Mouse (Mus musculus): Measurements from ENCODE around the gene Rnf43. TPM values are rescaled to one million over a fixed set of nuclear protein-coding genes. Genes with fewer than 3 reads are reported as not detected.

The Rnf43 gene
- polyA plus RNA-seq, 1 experiment from 2014 or later, result 5.5 TPM

DNA sequence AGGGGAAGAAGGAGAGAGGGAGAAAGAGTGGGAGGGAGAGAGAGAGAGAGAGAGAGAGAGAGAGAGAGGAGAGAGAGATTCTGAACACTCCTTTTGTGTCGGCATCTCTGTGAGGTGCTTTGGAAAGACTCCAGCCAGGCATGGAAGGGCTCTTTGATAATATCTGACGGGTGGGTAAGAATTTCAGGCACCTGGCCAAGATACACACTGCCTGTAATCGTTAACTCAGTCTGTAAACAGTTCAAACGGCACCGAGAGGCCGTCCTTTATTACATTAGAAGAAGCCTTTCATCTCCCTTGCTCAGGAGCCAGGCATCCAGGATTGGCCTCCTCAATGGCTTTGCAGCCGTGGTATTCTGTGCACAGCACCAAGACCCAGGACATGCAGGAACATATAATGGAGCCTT, 26.9 kb downstream of the Rnf43 start:
- peak; percentile 77 for ATAC-seq (replicated peaks; ENCODE audit: low FRiP score, low read depth)
- H3K4me3 ChIP-seq (replicated peaks; ENCODE audit: low read depth, low read length), result no peak overlapping the region
- H3K9me3 ChIP-seq (replicated peaks; ENCODE audit: low read length), result no peaks in the 10 kb centered on the region
- H3K27ac ChIP-seq, result peak overlapping the region; percentile 81
- no peaks in the 10 kb centered on the region for H3K27me3 ChIP-seq (ENCODE audit: insufficient read depth, low read length)
- H3K4me1 ChIP-seq (replicated peaks; ENCODE audit: insufficient read depth, low read length), result peaks cover 8% of the 10 kb centered on the region
- peak overlapping the region; percentile 31 for H3K4me2 ChIP-seq (ENCODE audit: low read length)
- no peak overlapping the region for H3K9ac ChIP-seq (ENCODE audit: low read depth, low read length)
- WGBS, result 5% methylated on average over 7 of the region's 7 CpGs
- TF ChIP-seq CTCF (IDR thresholded peaks at IDR 0.05; ENCODE audit: low read depth), result no peak
- peak; percentile 74 for DNase-seq (ENCODE audit: low spot score)
- no peaks in the 10 kb centered on the region for H3K36me3 ChIP-seq (ENCODE audit: insufficient read depth, low read length)

DNA sequence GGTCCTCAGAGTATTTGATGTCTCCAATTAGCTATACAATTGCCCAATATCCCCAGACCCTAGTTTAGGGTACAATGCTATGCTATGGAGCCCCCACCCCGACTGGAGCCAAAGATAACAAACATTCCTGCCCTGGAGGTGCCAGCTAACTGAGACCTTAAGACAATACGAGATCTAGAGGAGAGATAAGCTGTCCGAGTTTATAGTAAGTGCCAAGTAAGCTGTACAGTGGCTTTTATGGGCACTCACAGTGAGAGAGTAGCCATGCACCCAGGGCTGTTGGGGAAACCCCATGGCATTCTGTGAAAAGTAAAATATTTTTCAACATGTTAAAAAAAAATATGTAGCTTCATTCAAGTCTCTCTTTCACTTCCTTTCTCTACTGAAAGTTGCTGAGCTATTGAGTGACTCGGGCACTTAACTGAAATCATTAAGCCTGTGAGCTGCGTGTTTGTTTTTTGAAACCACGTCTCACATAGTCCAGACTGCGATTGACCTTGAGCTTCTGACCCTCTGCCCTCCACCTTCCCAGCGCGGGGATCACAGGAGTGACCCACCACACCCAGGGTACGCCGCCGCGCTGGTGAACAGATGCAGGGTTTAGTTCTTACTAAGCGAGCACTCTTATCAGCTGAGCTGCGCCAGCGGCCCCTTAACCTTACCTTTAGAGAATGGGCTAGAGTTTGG, 27.7 kb downstream of the Rnf43 start:
- ATAC-seq (replicated peaks; ENCODE audit: low FRiP score, low read depth), result no peak
- Histone ChIP-seq H3K4me1 (replicated peaks; ENCODE audit: insufficient read depth, low read length) (peaks cover 8% of the 10 kb centered on the region), H3K36me3 (ENCODE audit: insufficient read depth, low read length) (no peaks in the 10 kb centered on the region), H3K9ac (ENCODE audit: low read depth, low read length) (no peak overlapping the region), H3K4me2 (ENCODE audit: low read length) (peak overlapping the region; percentile 31), H3K27me3 (ENCODE audit: insufficient read depth, low read length) (no peaks in the 10 kb centered on the region), H3K9me3 (replicated peaks; ENCODE audit: low read length) (no peaks in the 10 kb centered on the region), H3K27ac (peak overlapping the region; percentile 81), H3K4me3 (replicated peaks; ENCODE audit: low read depth, low read length) (no peak overlapping the region)
- no peak for TF ChIP-seq CTCF (IDR thresholded peaks at IDR 0.05; ENCODE audit: low read depth)
- WGBS, result 46% methylated on average over 16 of the region's 16 CpGs
- no peak for DNase-seq (ENCODE audit: low spot score)

DNA sequence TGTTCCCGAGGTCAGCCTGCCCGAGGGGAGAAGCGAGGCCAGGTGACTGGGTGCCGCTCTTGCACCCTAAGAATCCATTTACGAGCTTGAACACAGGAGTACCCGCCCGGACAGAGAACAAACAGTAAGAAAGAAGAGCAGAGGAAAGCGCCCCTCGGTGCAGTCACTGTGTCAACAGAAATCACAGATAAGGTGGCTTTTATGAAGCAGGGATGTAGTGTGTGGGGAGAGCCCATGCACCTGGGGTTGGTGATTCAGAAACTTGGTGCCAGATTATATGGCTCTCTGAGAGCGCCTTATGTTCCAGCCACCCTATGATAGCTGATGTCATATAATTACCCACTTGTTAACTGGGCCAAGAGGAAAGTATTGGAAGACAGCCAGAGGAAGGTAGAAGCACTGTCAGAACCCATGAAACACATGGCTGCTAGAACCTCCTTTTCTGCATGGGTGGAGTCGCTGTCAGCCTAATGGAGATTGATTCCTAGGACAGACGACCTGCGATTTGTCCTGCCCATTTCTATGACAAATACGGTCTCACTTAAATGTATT, 34.7 kb downstream of the Rnf43 start:
- WGBS, result 55% methylated on average over 14 of the region's 14 CpGs
- ATAC-seq (replicated peaks; ENCODE audit: low FRiP score, low read depth), result no peak
- DNase-seq (ENCODE audit: low spot score), result no peak

DNA sequence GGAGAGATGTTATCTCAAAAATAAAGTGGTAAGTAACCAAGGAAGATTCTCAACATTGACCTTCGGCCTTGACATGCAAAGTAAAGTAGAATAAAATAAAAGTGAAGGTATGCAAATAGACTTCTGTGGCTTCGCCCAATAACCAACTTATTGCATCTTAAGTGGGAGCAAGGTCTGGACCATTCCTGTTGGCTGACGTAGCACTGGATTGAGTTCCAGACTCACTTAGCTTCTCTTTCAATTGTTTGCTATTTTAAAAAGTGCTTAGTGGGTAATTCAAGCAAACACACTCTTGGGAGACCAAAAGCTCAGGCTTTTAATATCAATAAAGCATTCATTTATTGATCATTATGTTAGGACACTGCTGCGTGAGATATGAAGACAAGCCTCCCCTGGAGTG, 35.6 kb downstream of the Rnf43 start:
- no peaks in the 10 kb centered on the region for H3K4me1 ChIP-seq (replicated peaks; ENCODE audit: insufficient read depth, low read length)
- H3K9me3 ChIP-seq (replicated peaks; ENCODE audit: low read length), result no peaks in the 10 kb centered on the region
- H3K27ac ChIP-seq, result no peak overlapping the region
- DNase-seq (ENCODE audit: low spot score) (no peak), ATAC-seq (replicated peaks; ENCODE audit: low FRiP score, low read depth) (no peak)
- no peak overlapping the region for H3K4me2 ChIP-seq (ENCODE audit: low read length)
- H3K36me3 ChIP-seq (ENCODE audit: insufficient read depth, low read length), result no peaks in the 10 kb centered on the region
- no peaks in the 10 kb centered on the region for H3K27me3 ChIP-seq (ENCODE audit: insufficient read depth, low read length)
- no peak for TF ChIP-seq CTCF (IDR thresholded peaks at IDR 0.05; ENCODE audit: low read depth)
- WGBS, result 88% methylated on average over 4 of the region's 4 CpGs
- no peak overlapping the region for H3K4me3 ChIP-seq (replicated peaks; ENCODE audit: low read depth, low read length)
- no peak overlapping the region for H3K9ac ChIP-seq (ENCODE audit: low read depth, low read length)

More for the DNA sequence above, 34.7 kb downstream of the Rnf43 start:
- no peak overlapping the region for H3K4me3 ChIP-seq (replicated peaks; ENCODE audit: low read depth, low read length)
- H3K27me3 ChIP-seq (ENCODE audit: insufficient read depth, low read length), result no peaks in the 10 kb centered on the region
- no peak for TF ChIP-seq CTCF (IDR thresholded peaks at IDR 0.05; ENCODE audit: low read depth)
- no peaks in the 10 kb centered on the region for H3K36me3 ChIP-seq (ENCODE audit: insufficient read depth, low read length)
- H3K4me1 ChIP-seq (replicated peaks; ENCODE audit: insufficient read depth, low read length), result no peaks in the 10 kb centered on the region
- no peaks in the 10 kb centered on the region for H3K9me3 ChIP-seq (replicated peaks; ENCODE audit: low read length)
- H3K9ac ChIP-seq (ENCODE audit: low read depth, low read length), result no peak overlapping the region
- H3K4me2 ChIP-seq (ENCODE audit: low read length), result no peak overlapping the region
- H3K27ac ChIP-seq, result no peak overlapping the region

DNA sequence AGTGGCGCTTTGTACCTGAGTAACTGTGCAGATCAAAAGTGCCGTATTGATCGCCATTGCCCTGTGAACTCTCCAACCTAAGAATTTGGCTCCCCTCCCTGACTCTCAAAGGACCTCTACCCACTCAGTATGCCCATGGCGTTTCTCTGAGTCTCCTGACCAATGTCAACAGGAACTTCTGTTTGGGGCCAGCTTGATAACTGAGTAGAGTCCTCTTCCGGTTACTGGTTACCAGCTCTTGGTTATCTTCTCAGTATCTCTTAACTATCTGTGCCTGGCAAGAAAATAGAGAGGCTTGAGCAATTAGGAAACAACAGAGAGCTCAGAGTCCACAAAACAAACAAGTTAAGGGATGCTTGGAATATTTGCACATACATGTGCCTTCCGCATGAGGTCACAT, 38.6 kb downstream of the Rnf43 start:
- Histone ChIP-seq H3K27me3 (ENCODE audit: insufficient read depth, low read length) (no peaks in the 10 kb centered on the region), H3K36me3 (ENCODE audit: insufficient read depth, low read length) (no peaks in the 10 kb centered on the region), H3K27ac (no peak overlapping the region), H3K4me1 (replicated peaks; ENCODE audit: insufficient read depth, low read length) (peaks cover 5% of the 10 kb centered on the region; the same call in 1 of the 2 replicates), H3K9me3 (replicated peaks; ENCODE audit: low read length) (no peaks in the 10 kb centered on the region), H3K9ac (ENCODE audit: low read depth, low read length) (no peak overlapping the region), H3K4me2 (ENCODE audit: low read length) (no peak overlapping the region), H3K4me3 (replicated peaks; ENCODE audit: low read depth, low read length) (no peak overlapping the region)
- ATAC-seq (replicated peaks; ENCODE audit: low FRiP score, low read depth) (no peak), DNase-seq (ENCODE audit: low spot score) (no peak)
- 73% methylated on average over 6 of the region's 6 CpGs for WGBS
- TF ChIP-seq CTCF (IDR thresholded peaks at IDR 0.05; ENCODE audit: low read depth), result no peak

DNA sequence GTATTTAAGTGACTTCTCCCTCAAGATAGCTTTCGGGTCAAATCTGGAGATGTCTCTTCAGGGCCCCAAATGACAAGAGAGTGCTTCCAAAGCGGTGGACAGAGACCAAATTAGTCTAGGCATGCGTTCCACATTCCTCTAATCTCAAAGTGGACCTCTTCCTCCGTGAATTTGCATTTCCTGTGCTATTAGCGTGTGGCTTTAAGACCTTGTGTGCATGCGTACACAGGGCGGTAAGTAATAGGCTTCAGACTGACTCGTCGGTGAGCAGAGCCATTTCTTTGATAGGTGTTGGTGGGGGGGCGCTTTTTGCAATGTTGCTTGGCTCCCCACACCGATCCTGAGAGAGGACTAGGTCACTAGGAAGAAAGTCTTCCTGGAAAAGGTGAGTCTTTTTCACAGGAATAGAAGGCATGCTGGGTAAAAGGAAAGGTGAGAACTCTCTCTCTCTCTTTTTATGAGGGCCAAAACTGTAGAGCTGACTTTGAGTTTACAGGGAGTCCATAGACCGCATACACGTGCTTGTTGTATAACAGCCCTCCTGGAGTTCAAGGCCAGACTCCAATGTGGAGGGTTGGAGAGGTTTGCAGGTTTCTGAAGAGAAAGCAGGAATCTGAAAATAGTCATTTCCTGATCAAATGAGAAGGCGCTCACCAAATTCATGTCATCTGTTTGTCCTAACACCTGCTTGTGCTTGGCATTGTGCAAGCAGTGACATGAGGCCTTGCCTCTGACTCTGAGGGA, 39.5 kb downstream of the Rnf43 start:
- Histone ChIP-seq H3K4me1 (replicated peaks; ENCODE audit: insufficient read depth, low read length) (peaks cover 5% of the 10 kb centered on the region; the same call in 1 of the 2 replicates), H3K27me3 (ENCODE audit: insufficient read depth, low read length) (no peaks in the 10 kb centered on the region), H3K4me3 (replicated peaks; ENCODE audit: low read depth, low read length) (no peak overlapping the region), H3K9me3 (replicated peaks; ENCODE audit: low read length) (no peaks in the 10 kb centered on the region), H3K36me3 (ENCODE audit: insufficient read depth, low read length) (no peaks in the 10 kb centered on the region), H3K27ac (no peak overlapping the region), H3K9ac (ENCODE audit: low read depth, low read length) (no peak overlapping the region), H3K4me2 (ENCODE audit: low read length) (no peak overlapping the region)
- no peak for DNase-seq (ENCODE audit: low spot score)
- ATAC-seq (replicated peaks; ENCODE audit: low FRiP score, low read depth), result no peak
- TF ChIP-seq CTCF (IDR thresholded peaks at IDR 0.05; ENCODE audit: low read depth), result no peak
- WGBS, result 71% methylated on average over 14 of the region's 14 CpGs

Data from kidney, postnatal 0 days (tissue).